Mouse (Mus musculus) thymus, adult 18-20 months (tissue): ENCODE results near the gene Gm10477.
"Not testable (repeated sequence)": the region's sequence is repeated elsewhere in the genome, so short reads cannot be mapped to it uniquely, and the experiment has no call there.

ENCODE experiments used
- DNase-seq, 2 experiments: peaks; one replicate each; pipeline ENCODE4 v3.0.0; 2022; ENCODE audit warnings: mixed read lengths in 2 of 2

Gm10477 gene

DNA sequence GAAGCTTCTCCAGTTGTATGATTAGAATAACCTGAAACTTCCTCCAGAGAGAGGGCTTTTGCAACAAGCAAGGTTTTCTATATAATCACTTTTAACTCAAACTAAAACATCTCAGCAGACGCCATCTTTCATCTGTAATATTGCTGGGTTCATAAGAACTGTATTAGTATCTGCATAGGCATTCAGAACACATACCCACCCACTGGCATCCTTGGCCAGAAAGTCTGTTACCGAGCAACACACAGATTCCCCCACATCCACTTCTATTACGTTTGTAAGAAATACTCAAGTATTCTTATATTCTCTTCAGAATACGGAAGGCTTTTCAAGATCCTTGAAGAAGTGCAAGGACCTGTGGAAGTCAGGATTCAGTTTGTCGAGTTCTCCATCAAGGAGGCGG lies at the start of gene Gm10477:
Gm10477 (plus strand) TSS at position 301 of the 400 bp plus-strand sequence.
- not testable (repeated sequence) for DNase-seq

DNA sequence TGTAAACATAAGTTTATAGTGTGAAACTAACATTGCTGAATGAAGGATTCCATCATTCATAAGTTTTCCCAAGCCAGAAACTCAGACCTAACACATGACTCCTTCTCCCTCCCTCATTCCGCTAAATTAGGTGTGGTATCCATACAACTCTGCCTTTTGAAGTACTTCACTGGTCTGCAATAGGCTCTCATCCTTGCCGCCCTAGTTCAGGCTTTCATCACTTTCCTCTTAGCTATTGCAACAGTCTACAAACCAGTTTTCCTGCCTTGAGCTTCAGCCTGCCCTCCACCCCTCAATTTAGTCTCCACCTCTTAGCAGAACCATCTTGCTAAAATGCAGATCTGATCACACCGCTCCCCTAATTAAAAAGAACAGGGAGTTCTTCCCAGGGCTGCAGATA lies 47.0 kb upstream of the Gm10477 start:
- DNase-seq, result no peak

DNA sequence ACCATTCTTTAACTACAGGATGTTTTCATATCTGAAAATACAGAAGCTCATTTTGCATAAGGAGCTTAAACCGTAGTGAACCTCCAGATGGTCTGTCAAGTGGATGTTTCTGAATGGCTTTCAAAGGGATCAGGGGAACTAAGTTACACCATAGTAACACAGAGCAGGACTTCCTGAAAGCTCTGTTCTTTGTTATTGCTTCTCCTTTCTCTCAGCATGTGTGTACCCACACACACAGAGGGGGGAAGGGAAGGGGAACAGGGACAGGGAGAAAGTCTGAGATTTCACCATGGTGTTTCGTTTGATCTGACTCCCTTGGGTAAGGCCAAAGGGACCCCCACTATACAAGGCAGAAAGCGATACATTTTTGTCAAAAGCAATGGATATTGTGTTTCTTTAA lies 42.6 kb upstream of the Gm10477 start:
- DNase-seq, result no peak

DNA sequence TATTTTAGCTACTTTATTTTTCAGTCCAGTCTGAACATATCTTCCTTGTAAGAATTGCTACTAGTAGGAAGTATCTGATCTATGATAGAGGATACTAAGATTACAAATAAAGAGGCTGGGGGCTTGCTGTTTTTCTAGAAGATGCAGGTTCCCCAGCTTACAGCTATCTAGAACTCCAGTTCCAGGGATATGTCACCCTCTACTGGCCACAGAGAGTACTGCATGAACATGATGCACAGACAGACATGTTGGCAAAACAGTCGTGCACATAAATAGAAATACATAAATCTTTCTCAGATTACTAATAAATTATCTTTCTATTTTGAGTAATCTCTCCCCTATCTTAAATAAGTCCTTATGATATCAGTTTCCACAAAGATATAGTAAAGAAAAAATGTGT lies 34.8 kb upstream of the Gm10477 start:
- DNase-seq, result peak; percentile 3 to 24

DNA sequence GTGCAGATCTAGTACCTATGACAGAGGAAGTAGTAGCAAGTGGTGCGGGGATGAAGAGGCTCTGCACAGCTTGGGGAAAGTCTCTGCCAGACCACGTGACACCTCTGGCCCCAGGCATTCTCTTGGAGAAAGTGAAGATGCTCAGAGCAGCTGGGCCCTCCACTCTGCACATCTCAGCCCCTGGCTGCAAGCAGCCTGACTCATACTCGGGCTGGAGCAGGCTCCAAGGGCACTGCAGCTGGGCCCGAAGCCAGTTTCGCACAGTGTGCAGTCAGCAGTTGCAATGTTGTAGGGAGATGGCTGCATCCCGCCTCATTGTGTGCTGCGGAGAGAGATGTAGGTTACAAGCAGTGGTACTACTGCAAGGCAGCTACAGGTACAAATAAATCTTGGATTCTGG lies 27.3 kb upstream of the Gm10477 start:
- no peak for DNase-seq

DNA sequence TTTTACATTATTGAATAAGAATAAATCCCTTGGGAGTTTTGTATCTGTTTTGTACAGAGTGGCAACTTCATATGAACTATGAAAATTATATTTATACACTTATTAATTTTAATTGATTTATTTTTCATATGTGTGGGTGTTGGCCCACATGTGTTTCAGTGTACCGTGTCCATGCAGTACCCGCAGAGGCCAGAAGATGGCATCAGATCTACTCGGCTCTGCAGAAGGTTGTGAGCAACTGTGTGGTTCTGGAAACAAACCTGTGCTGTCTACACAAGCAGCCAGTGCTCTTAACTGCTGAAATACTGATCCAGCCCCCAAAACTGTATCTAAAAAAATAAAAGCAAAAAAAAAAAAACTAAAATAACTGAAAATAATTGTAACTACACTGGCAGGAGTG lies 6.7 kb downstream of the Gm10477 start:
- DNase-seq, result peak; percentile 4 to 10

DNA sequence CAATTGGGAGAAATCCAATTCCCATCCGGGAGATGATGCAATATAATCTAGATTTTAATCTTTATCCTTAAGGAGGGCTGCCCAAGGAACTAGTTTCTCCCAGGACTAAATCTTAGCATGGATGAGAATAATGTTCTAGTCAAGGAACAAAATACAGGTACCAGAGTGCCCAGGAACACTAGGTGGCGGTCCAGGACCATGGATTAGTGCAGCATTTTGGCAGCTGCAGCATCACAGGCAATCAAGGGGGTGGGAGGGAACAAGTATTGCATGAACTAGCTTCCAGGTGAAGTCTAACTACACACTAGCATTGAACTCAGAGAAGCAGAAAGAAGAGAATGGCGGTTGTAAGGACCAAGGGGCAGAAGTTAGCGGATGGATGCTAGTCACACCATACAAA lies 12.6 kb downstream of the Gm10477 start:
- no peak for DNase-seq

DNA sequence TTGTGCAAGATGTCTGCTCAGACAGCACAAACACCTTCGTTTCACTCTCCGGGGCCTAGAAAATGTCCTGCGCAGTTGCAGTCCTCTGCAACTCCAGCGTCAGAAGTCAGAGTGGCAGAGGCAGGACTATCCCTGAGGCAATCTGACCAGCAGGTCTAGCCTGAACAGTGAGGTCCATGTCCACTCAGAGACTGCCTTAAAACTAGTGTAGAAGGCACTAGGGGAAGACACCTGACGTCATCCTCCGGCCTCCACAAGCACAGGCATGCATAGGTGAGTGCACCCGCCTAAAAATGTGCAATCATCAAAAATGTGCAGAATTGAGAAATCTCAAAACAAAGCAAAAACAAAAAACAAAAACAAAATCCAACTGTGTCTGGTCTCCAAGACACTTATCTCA lies 25.0 kb downstream of the Gm10477 start, which contains the start of gene Gm648:
Gm648 (minus strand) TSS at position 101 of the 400 bp plus-strand sequence.
- no peak for DNase-seq

DNA sequence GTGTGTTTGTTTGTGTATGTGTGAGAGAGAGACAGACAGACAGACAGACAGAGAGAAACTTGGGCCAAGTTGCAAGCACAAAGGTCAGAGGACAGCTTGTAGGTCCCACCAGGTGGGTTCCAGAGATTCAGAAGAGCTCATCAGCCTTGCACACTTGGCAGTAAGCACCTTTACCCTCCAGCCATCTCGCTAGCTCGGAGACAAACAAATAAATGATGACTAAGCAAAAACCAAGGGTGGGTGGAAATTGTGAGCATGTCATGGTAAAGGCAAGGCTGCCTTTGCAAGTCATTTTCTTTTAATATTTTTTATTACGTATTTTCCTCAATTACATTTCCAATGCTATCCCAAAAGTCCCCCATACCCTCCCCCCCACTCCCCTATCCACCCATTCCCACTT lies 29.0 kb downstream of the Gm10477 start:
- DNase-seq, result no peak

DNA sequence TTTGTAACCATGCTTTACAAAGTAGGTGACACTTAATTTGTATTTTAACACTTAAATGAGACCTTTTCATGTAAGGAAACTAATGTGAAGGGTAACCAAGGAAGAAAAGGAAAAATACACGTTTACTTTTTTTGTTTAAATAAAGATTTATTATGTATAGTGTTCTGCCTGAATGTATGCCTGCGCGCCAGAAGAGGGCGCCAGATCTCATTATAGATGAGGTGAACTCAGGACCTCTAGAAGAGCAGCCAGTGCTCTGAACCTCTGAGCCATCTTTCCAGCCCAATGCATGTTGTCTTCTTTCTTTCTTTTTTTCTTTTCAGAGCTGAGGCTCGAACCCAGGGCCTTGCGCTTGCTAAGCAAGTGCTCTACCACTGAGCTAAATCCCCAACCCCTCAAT lies 47.9 kb downstream of the Gm10477 start:
- DNase-seq, result no peak
